Mouse (Mus musculus): Measurements from ENCODE around the gene Nsd1. TPM values are rescaled to one million over a fixed set of nuclear protein-coding genes. Genes with fewer than 3 reads are reported as not detected.

The Nsd1 gene
- polyA plus RNA-seq, 1 experiment from 2014 or later, result 64.3 TPM

DNA sequence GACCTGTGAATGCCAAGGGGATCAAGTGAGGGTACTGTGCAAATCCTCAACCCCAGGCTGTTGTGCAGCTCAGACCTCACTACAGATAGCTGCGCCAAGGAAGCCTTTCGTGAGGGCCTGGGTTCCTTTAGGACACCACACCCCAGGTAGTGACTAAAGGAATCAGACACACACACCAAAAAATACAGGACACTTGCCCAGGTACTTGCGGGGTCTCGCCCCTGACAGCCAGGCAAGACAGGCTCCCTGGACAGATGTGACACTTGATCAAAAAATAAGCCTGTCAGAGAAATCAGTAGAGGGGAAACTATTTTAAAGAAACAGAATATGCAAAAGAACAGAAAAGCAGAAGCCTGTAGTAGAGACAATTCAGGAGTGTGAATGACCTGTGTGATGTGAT, 119.1 kb downstream of the Nsd1 start:
- Histone ChIP-seq H3K36me3 (replicated peaks) (peaks cover 17% of the 10 kb centered on the region), H3K4me2 (peak overlapping the region; percentile 98), H3K9ac (peak overlapping the region; percentile 51; the same call in 1 of the 2 replicates), H3K4me1 (peaks cover 37% of the 10 kb centered on the region), H3K4me3 (peak overlapping the region; percentile 65), H3K27me3 (replicated peaks) (no peaks in the 10 kb centered on the region), H3K9me3 (no peaks in the 10 kb centered on the region), H3K27ac (no peak overlapping the region)
- no peak for ATAC-seq (replicated peaks)
- WGBS, result 84% methylated on average over 4 of the region's 4 CpGs

DNA sequence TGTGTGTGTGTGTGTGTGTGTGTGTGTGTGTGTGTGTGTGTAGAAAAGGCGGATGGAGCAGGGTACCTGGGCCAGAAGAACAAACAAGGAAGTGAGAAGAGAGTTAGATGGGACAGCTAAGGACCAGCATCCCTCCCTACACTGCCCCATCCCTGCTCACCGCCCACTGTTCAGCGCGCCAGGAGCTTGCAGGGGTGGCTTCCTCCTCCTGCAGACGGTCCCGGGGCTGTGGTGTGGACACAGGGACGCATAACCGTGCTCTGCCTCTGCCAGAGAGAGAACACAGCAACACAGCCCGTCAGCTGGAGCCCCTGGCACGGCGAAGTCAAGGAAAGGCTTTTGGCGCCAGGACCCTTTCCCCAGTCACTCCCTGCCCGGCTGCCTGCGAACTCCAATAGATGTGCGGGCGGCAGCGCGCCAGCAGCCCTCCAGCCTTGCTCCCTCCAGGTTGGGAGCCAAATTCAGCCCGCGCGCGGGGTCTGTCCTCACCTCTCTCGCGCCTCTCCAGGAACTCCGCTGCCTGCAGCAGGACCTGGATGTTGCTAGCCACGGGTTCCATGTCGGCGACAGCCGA, 119.6 kb downstream of the Nsd1 start:
- no peaks in the 10 kb centered on the region for H3K27me3 ChIP-seq (replicated peaks)
- peak overlapping the region; percentile 98 for H3K4me2 ChIP-seq
- WGBS, result 1% methylated on average over 29 of the region's 29 CpGs
- ATAC-seq (replicated peaks), result peak; percentile 35
- H3K36me3 ChIP-seq (replicated peaks), result peaks cover 17% of the 10 kb centered on the region
- H3K9me3 ChIP-seq, result no peaks in the 10 kb centered on the region
- H3K4me3 ChIP-seq, result peak overlapping the region; percentile 65
- H3K27ac ChIP-seq, result peak overlapping the region; percentile 78
- peak overlapping the region; percentile 51 for H3K9ac ChIP-seq
- H3K4me1 ChIP-seq, result peaks cover 32% of the 10 kb centered on the region

DNA sequence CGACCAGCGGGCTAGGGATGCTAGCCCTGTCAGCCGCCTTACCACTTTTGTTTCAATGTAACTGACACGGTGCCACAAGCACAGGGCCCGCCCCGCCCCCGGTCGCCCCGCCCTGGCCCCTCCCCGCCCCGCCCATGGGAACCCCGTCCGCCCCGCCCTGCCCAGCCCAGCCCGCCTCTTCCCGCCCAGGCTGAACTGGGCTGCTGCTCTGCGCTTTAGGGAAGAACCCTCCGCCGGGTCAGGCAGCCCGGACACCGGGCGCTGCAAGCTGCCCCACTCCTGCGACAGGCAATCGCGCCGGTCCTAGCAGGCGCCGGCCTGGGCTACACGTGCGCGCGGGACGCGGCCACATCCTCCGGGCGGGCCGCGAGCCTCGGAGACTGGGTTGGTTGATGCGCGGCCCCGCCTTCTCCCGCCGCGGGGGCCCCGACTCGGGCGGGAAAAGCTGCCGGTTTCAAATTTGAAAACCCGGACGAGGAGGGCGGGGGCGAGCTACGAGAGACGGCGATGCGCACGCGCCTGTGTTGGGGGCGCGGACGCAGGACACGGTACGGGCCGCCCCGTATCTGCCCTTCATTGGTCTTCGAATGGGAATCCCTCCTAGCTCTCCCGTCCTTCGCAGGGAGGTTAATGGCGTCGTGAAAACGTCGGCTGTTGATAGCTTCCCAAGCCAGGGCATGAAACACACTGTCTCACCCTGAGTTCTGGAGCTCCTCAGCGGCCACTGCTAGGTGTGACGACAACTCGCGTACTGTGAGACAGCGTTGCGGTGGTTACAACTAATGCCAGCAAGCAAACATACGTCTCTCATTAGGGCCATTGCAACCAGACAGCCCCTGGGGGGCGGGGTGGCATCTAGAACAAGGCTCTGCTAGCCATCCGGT, 120.3 kb downstream of the Nsd1 start, which contains the start of gene Mxd3:
Mxd3 (minus strand) TSS at position 141 of the 884 bp plus-strand sequence.
- under 1% methylated on average over 81 of the region's 82 CpGs for WGBS

DNA sequence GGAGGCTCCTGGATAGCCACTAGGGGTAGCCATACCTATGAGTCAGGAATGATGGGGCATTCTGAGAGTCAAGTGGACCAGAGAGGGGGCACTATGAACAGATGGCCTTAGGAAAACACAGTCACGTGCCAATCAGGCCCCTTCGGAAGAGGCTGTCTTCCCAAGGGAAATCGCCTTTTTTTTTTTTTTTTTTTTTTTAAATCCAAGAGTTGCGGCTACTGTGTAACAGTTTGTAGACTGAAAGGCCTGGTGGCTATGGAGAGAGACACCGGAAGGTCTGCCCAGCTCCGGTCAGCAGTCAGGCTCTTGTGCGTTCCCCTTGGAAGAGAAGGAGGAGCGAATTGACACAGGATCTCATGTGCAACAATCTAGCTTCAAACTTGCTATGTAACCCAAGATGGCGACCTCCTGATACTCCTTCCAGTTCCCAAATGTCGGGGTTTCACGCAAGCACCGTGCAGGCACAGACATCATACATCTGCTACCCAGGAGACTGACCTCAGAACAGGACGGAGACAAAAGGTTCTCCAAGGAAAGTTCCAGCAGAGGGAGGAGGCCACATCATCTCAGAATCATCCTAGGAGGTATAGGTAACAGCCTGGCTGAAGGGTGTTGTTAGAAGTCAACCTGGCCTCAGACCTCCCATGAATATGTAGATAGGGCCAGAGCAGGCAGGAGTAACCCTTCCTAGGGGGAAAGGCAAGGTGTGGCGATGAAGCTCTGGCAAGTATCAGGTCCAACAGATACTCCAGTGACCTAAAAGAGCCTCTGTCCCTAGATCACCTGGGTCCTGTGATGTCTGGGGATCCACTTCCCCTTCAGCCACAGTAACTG, 121.2 kb downstream of the Nsd1 start:
- no peaks in the 10 kb centered on the region for H3K9me3 ChIP-seq
- peak overlapping the region; percentile 65 for H3K4me3 ChIP-seq
- no peak for ATAC-seq (replicated peaks)
- H3K27me3 ChIP-seq (replicated peaks), result no peaks in the 10 kb centered on the region
- H3K9ac ChIP-seq, result peak overlapping the region; percentile 51
- peak overlapping the region; percentile 98 for H3K4me2 ChIP-seq
- peaks cover 31% of the 10 kb centered on the region for H3K4me1 ChIP-seq
- peaks cover 6% of the 10 kb centered on the region for H3K36me3 ChIP-seq (replicated peaks)
- peak overlapping the region; percentile 78 for H3K27ac ChIP-seq
- 49% methylated on average over 14 of the region's 14 CpGs for WGBS

More for the DNA sequence above, 120.3 kb downstream of the Nsd1 start, which contains the start of gene Mxd3:
- Histone ChIP-seq H3K9ac (peak within 1 kb of the TSS; percentile 51), H3K27ac (peak within 1 kb of the TSS; percentile 78), H3K36me3 (replicated peaks) (peaks cover 13% of the 10 kb centered on the region), H3K4me3 (peak within 1 kb of the TSS; percentile 65), H3K4me1 (peaks cover 31% of the 10 kb centered on the region), H3K9me3 (no peaks in the 10 kb centered on the region), H3K4me2 (peak within 1 kb of the TSS; percentile 98), H3K27me3 (replicated peaks) (no peaks in the 10 kb centered on the region)
- ATAC-seq (replicated peaks), result peak; percentile 81

DNA sequence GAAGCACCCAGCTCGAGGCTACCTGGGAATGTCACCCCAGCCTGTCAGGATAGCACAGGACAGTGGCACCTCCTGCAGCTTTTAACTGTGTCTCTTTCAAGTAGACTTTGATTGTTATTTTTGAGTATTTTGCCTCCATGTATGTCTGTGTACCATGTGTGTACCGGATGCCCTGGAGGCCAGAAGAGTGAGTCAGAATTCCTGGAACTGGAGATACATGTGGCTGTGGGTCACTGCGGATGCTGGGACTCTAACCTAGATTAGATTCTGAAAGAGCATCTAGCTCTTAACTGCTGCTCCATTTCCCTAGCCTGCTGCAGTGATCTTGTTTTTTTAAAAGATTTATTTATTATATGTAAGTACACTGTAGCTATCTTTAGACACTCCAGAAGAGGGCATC, 122.7 kb downstream of the Nsd1 start:
- Histone ChIP-seq H3K36me3 (replicated peaks) (no peaks in the 10 kb centered on the region), H3K4me3 (no peak overlapping the region), H3K27me3 (replicated peaks) (no peaks in the 10 kb centered on the region), H3K9me3 (no peaks in the 10 kb centered on the region), H3K9ac (no peak overlapping the region), H3K4me1 (peaks cover 26% of the 10 kb centered on the region), H3K4me2 (no peak overlapping the region), H3K27ac (no peak overlapping the region)
- WGBS, result 90% methylated on average over 3 of the region's 3 CpGs
- ATAC-seq (replicated peaks), result no peak

DNA sequence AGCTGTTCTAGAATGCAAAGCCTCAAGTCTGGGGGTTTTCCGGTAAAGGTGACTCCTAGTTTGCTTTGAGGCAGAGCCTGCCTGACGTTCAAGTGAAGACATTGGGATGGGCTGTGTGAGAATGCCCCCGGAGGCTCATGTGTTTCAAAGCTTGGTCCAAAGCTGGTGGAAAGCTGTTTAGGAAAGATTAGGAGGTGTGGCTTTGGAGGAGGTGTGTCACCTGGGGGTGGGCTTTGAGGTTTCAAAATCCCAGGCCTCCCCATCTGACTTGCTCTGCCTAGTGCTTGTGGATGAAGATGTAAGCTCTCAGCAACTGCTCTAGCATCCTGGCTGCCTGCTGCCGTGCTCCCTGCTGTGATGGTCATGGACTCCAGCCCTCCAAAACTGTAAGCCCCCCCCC, 126.1 kb downstream of the Nsd1 start:
- no peak overlapping the region for H3K9ac ChIP-seq
- no peaks in the 10 kb centered on the region for H3K27me3 ChIP-seq (replicated peaks)
- H3K4me3 ChIP-seq, result no peak overlapping the region
- no peak overlapping the region for H3K4me2 ChIP-seq
- no peak for ATAC-seq (replicated peaks)
- WGBS, result 83% methylated on average over 4 of the region's 4 CpGs
- H3K4me1 ChIP-seq, result peaks cover 4% of the 10 kb centered on the region; the same call in 1 of the 2 replicates
- H3K9me3 ChIP-seq, result no peaks in the 10 kb centered on the region
- H3K36me3 ChIP-seq (replicated peaks), result no peaks in the 10 kb centered on the region
- H3K27ac ChIP-seq, result no peak overlapping the region

DNA sequence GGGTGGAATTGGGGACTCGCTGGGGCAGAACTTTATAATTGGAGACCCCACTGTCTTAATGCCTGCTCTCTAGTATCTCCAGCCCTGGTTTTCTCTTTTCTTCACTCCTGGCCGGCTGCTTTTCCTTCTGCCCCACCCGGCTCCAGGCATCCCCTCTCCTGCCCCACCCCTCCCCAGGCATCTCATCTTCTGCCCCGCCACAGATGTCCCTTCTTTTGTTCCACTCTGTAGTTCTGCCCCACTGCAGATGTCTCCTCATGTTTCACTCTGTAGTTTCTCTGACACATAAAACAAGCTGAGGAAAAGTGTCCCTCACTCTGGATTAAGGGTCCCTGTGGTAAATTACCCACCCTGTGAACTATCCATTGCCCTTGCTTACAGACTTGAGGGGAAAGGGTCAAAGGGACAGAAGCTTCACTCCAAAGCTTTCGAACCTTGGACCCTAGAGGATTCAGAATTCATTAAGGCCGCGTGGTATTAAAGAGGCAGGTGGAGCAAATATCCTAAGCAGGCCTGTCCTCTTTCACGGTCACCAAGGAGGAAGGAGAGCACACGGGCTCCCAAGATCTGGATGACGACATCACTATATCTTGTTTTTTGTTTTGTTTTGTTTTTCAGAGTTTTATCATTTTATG, 127.9 kb downstream of the Nsd1 start:
- ATAC-seq (replicated peaks), result no peak
- Histone ChIP-seq H3K9me3 (no peaks in the 10 kb centered on the region), H3K36me3 (replicated peaks) (no peaks in the 10 kb centered on the region), H3K4me3 (no peak overlapping the region), H3K9ac (no peak overlapping the region), H3K27ac (no peak overlapping the region), H3K27me3 (replicated peaks) (no peaks in the 10 kb centered on the region), H3K4me2 (no peak overlapping the region), H3K4me1 (no peaks in the 10 kb centered on the region)
- 66% methylated on average over 10 of the region's 10 CpGs for WGBS

DNA sequence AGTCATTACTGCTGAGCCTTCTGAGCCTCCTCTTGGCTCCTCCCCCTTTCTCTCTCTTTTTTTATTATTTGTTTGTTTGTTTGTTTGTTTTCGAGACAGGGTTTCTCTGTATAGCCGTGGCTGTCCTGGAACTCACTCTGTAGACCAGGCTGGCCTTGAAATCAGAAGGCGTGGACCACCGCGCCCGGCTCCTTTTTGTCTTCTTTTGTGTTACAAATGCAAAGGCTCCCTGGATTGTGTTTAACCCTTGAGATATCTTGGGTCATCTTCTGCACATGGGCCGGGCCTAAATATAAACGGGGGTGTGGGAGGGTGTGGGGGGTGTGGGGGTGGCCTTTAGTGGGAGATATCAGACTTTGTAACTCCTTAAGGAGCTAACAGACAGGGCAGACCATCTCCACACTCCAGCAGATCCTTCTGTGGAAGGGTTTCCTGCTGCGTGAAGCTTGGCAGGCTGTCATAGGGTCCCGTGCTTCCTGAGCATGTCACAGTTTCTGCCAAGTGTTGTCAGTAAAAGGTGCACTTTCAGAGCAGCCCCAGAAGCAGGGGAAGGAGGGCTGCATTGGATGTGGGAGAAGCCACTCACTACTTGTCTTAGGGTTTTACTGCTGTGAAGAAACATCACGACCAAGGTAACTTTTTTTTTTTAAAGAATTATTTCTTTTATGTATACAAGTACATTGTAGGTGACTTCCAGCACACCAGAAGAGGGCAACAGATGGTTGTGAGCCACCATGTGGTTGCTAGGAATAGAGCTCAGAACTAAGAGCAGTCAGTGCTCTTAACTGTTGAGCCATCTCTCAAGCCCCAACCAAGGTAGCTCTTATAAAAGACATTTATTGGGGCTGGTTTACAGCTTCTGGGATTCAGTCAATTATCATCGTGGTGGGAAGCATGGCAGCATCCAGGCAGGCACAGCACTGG, 128.8 kb downstream of the Nsd1 start:
- WGBS, result 60% methylated on average over 12 of the region's 12 CpGs
- no peak overlapping the region for H3K4me2 ChIP-seq
- H3K27ac ChIP-seq, result no peak overlapping the region
- H3K9ac ChIP-seq, result no peak overlapping the region
- no peaks in the 10 kb centered on the region for H3K27me3 ChIP-seq (replicated peaks)
- no peaks in the 10 kb centered on the region for H3K9me3 ChIP-seq
- ATAC-seq (replicated peaks), result no peak
- H3K36me3 ChIP-seq (replicated peaks), result no peaks in the 10 kb centered on the region
- H3K4me3 ChIP-seq, result no peak overlapping the region
- no peaks in the 10 kb centered on the region for H3K4me1 ChIP-seq

DNA sequence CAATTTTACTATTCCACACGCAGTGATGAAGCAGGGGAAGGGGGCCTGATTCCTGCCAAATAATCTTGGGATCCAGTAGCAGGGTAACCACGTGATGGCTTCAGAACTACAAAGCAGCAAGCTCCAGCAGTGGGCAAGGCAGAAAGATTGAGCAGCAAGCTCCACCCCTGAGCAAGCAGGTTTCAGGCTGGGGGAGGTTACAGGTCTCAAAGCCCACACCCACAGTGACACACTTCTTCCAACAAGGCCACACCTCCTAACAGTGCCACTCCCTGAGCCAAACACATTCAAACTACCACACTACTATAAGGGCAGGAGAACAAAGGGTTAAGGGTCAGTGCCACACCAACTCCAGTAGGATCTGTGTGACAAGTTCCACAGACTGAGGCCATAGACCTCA, 129.7 kb downstream of the Nsd1 start:
- H3K27ac ChIP-seq, result no peak overlapping the region
- H3K9ac ChIP-seq, result no peak overlapping the region
- WGBS, result 38% methylated on average over 2 of the region's 2 CpGs
- no peak for ATAC-seq (replicated peaks)
- peaks cover 8% of the 10 kb centered on the region; the same call in 1 of the 2 replicates for H3K36me3 ChIP-seq (replicated peaks)
- H3K9me3 ChIP-seq, result no peaks in the 10 kb centered on the region
- H3K27me3 ChIP-seq (replicated peaks), result no peaks in the 10 kb centered on the region
- H3K4me2 ChIP-seq, result no peak overlapping the region
- H3K4me1 ChIP-seq, result no peaks in the 10 kb centered on the region
- H3K4me3 ChIP-seq, result no peak overlapping the region

DNA sequence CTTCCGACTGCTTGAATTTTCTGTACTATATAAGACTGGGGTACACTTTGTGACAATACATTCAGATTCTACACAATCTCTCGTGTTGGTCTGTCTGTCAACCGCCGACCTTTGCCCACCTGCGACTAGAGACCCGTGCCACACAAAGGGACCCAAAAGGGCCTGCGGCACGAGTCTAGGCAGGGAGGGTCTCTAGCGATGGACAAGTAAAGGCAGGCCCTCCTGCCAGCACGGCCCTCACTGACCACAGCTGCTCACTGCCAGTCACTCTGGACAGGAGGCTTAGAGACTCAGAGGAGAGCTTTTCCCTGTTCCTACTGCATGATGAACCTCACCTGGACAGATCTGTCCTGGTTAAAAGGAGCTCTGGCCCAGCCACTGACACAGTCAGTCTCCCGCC, 132.9 kb downstream of the Nsd1 start:
- 42% methylated on average over 11 of the region's 11 CpGs for WGBS
- no peaks in the 10 kb centered on the region for H3K9me3 ChIP-seq
- no peak for ATAC-seq (replicated peaks)

DNA sequence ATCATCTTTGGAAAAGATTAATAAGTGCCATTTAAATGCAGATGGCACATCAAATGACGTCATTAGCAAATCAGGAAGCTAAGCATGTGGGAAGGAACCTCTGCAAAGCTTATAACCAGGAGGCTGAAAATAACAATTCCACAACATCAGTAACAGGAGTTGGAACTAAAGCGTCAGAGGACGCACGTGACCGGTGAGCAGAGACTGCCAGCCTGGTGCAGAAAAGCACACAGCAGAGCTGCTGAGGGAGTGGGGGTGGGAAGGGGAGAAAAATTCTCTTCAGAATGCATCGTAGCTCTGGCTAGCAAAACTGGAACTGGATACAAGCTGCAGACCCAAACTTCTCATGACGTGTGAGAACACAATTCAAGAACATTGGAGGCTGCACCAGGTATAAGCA, 134.7 kb downstream of the Nsd1 start:
- no peaks in the 10 kb centered on the region for H3K4me1 ChIP-seq
- 90% methylated on average over 7 of the region's 7 CpGs for WGBS
- no peak for ATAC-seq (replicated peaks)
- no peak overlapping the region for H3K4me2 ChIP-seq
- H3K4me3 ChIP-seq, result no peak overlapping the region
- H3K9ac ChIP-seq, result no peak overlapping the region
- H3K36me3 ChIP-seq (replicated peaks), result peaks cover 52% of the 10 kb centered on the region
- H3K27me3 ChIP-seq (replicated peaks), result no peaks in the 10 kb centered on the region
- no peaks in the 10 kb centered on the region for H3K9me3 ChIP-seq
- no peak overlapping the region for H3K27ac ChIP-seq

More for the DNA sequence above, 132.9 kb downstream of the Nsd1 start:
- Histone ChIP-seq H3K4me1 (no peaks in the 10 kb centered on the region), H3K4me3 (no peak overlapping the region), H3K27me3 (replicated peaks) (no peaks in the 10 kb centered on the region), H3K4me2 (no peak overlapping the region), H3K36me3 (replicated peaks) (peaks cover 36% of the 10 kb centered on the region), H3K27ac (no peak overlapping the region), H3K9ac (no peak overlapping the region)

All from midbrain, embryonic 15.5 days (tissue).